Mouse (Mus musculus) megakaryocyte, embryonic 14.5 days (primary cell): ENCODE results near the gene Prune2.

ENCODE experiments used
- FLI1 ChIP-seq: IDR thresholded peaks from 2 replicates; pipeline ENCODE4 v1.6.1; 2012; ENCODE audit warnings: low read length, inconsistent platforms, mixed read lengths
- GATA1 ChIP-seq: IDR thresholded peaks from 3 replicates; pipeline ENCODE4 v1.6.1; 2012; ENCODE audit warnings: mixed read lengths, low read length, inconsistent platforms, borderline replicate concordance

GRCm38 (mm10) chr19:17207141-17207540, 251.2 kb downstream of the Prune2 start:
- TF ChIP-seq GATA1 (no peak), FLI1 (no peak)
